Mouse (Mus musculus) splenic B cell, adult 2 months (primary cell): ENCODE measurements around the gene Retn.
A peak's percentile ranks its signal among the peaks of the same experiment; 100 is the strongest.

Source experiments
- DNase-seq: peaks from one replicate; pipeline ENCODE4 v3.0.0-alpha.2; 2011; ENCODE audit warnings: low read depth, low spot score
- H3K27me3 ChIP-seq: 2 replicates; pipeline ENCODE4 v1.6.1; 2012; ENCODE audit warnings: mild to moderate bottlenecking, low read length, moderate library complexity, mixed read lengths; ENCODE audit not compliant: control insufficient read depth, poor library complexity, insufficient read depth, severe bottlenecking
- H3K36me3 ChIP-seq: 2 replicates; pipeline ENCODE4 v1.6.1; 2012; ENCODE audit warnings: mild to moderate bottlenecking, low read length, moderate library complexity, mixed read lengths; ENCODE audit not compliant: control insufficient read depth, poor library complexity, insufficient read depth, severe bottlenecking

Retn gene

GRCm38 (mm10) chr8:3678831-3679230, 23.3 kb downstream of the Retn start:
- peaks cover 19% of the 10 kb centered on the region for H3K36me3 ChIP-seq
- no peaks in the 10 kb centered on the region for H3K27me3 ChIP-seq
- no peak for DNase-seq

GRCm38 (mm10) chr8:3679236-3679635, 23.7 kb downstream of the Retn start:
- no peaks in the 10 kb centered on the region for H3K27me3 ChIP-seq
- no peak for DNase-seq
- H3K36me3 ChIP-seq: peaks cover 19% of the 10 kb centered on the region

- no peak for DNase-seq
- no peaks in the 10 kb centered on the region for H3K27me3 ChIP-seq
- peaks cover 19% of the 10 kb centered on the region for H3K36me3 ChIP-seq
Observed at GRCm38 (mm10) chr8:3679656-3680055, 24.1 kb downstream of the Retn start.

- Histone ChIP-seq H3K36me3 (peaks cover 21% of the 10 kb centered on the region), H3K27me3 (no peaks in the 10 kb centered on the region)
- no peak for DNase-seq
Observed at GRCm38 (mm10) chr8:3682435-3682834, 26.9 kb downstream of the Retn start.

- Histone ChIP-seq H3K36me3 (peaks cover 23% of the 10 kb centered on the region), H3K27me3 (no peaks in the 10 kb centered on the region)
- DNase-seq: no peak
Observed at GRCm38 (mm10) chr8:3683408-3684176, 28.0 kb downstream of the Retn start.

- Histone ChIP-seq H3K36me3 (peaks cover 21% of the 10 kb centered on the region), H3K27me3 (no peaks in the 10 kb centered on the region)
- DNase-seq: no peak
Observed at GRCm38 (mm10) chr8:3684530-3684929, 29.0 kb downstream of the Retn start.

GRCm38 (mm10) chr8:3685422-3685821, 29.9 kb downstream of the Retn start:
- DNase-seq: peak; percentile 34
- Histone ChIP-seq H3K27me3 (no peaks in the 10 kb centered on the region), H3K36me3 (peaks cover 16% of the 10 kb centered on the region)

GRCm38 (mm10) chr8:3687537-3687936, 32.0 kb downstream of the Retn start:
- peak; percentile 56 for DNase-seq
- Histone ChIP-seq H3K27me3 (no peaks in the 10 kb centered on the region), H3K36me3 (peaks cover 16% of the 10 kb centered on the region)

GRCm38 (mm10) chr8:3690774-3691173, 35.2 kb downstream of the Retn start:
- DNase-seq: no peak
- H3K27me3 ChIP-seq: no peaks in the 10 kb centered on the region

GRCm38 (mm10) chr8:3694121-3694520, 38.6 kb downstream of the Retn start, which contains the start of gene Fcer2a:
Fcer2a (minus strand) TSS chr8:3694175.
- DNase-seq: peak; percentile 88
- Histone ChIP-seq H3K36me3 (peaks cover 6% of the 10 kb centered on the region), H3K27me3 (no peaks in the 10 kb centered on the region)

More at GRCm38 (mm10) chr8:3690774-3691173, 35.2 kb downstream of the Retn start:
- peaks cover 11% of the 10 kb centered on the region for H3K36me3 ChIP-seq

GRCm38 (mm10) chr8:3701491-3701890, 45.9 kb downstream of the Retn start:
- Histone ChIP-seq H3K36me3 (no peaks in the 10 kb centered on the region), H3K27me3 (no peaks in the 10 kb centered on the region)
- peak; percentile 38 for DNase-seq

- peak; percentile 38 for DNase-seq
- no peaks in the 10 kb centered on the region for H3K27me3 ChIP-seq
- H3K36me3 ChIP-seq: no peaks in the 10 kb centered on the region
Observed at GRCm38 (mm10) chr8:3705711-3706110, 50.1 kb downstream of the Retn start.

- no peaks in the 10 kb centered on the region for H3K36me3 ChIP-seq
- DNase-seq: no peak
- no peaks in the 10 kb centered on the region for H3K27me3 ChIP-seq
Observed at GRCm38 (mm10) chr8:3707611-3708010, 52.0 kb downstream of the Retn start.
